Mouse (Mus musculus) Muller cell, postnatal 12 days (primary cell): ENCODE results near the gene Fmnl3.

ENCODE experiments used
- DNase-seq: peaks from one replicate; pipeline ENCODE4 v3.0.0-alpha.2; 2015; ENCODE audit errors: inconsistent ontology term

Fmnl3 gene

GRCm38 (mm10) chr15:99317267-99317651 is 53.0 kb downstream of the Fmnl3 start:
- DNase-seq = no peak

GRCm38 (mm10) chr15:99316314-99317266 is 53.7 kb downstream of the Fmnl3 start:
- peak; percentile 49 for DNase-seq

GRCm38 (mm10) chr15:99314891-99315290 is 55.4 kb downstream of the Fmnl3 start:
- no peak for DNase-seq

GRCm38 (mm10) chr15:99310617-99311016 is 59.7 kb downstream of the Fmnl3 start:
- no peak for DNase-seq

GRCm38 (mm10) chr15:99309549-99309948 is 60.7 kb downstream of the Fmnl3 start:
- DNase-seq = no peak

- DNase-seq = no peak
Measured at GRCm38 (mm10) chr15:99307476-99307875, 62.8 kb downstream of the Fmnl3 start.

GRCm38 (mm10) chr15:99296213-99296612 is 74.1 kb downstream of the Fmnl3 start:
- DNase-seq = no peak

- peak; percentile 41 for DNase-seq
Measured at GRCm38 (mm10) chr15:99295484-99295981, 74.7 kb downstream of the Fmnl3 start, which contains the start of gene Fam186b. TSS of gene Fam186b (minus strand) at chr15:99295888.

GRCm38 (mm10) chr15:99294813-99295374 is 75.4 kb downstream of the Fmnl3 start, which contains the start of gene Prpf40b:
TSS of gene Prpf40b (plus strand) at chr15:99295087.
- peak; percentile 97 for DNase-seq

GRCm38 (mm10) chr15:99294287-99294686 is 76.0 kb downstream of the Fmnl3 start:
- DNase-seq = peak; percentile 9

GRCm38 (mm10) chr15:99290586-99290985 is 79.7 kb downstream of the Fmnl3 start:
- DNase-seq = no peak

GRCm38 (mm10) chr15:99285189-99285535 is 85.1 kb downstream of the Fmnl3 start:
- no peak for DNase-seq

GRCm38 (mm10) chr15:99284527-99285188 is 85.6 kb downstream of the Fmnl3 start:
- DNase-seq = peak; percentile 34

- DNase-seq = no peak
Measured at GRCm38 (mm10) chr15:99283456-99283855, 86.8 kb downstream of the Fmnl3 start.

GRCm38 (mm10) chr15:99278271-99278670 is 92.0 kb downstream of the Fmnl3 start:
- no peak for DNase-seq

GRCm38 (mm10) chr15:99276095-99276494 is 94.2 kb downstream of the Fmnl3 start:
- no peak for DNase-seq
